Mouse (Mus musculus): ENCODE measurements around the gene Pigs.

- no peak for TF ChIP-seq POLR2A (IDR thresholded peaks at IDR 0.05; ENCODE audit: borderline replicate concordance, low read depth, low read length)
- peak; percentile 98 for TF ChIP-seq CTCF (IDR thresholded peaks at IDR 0.05; ENCODE audit: low read depth, low read length)
These were observed 30.3 kb downstream of the Pigs start for GRCm38 (mm10) chr11:78358330-78359007.

Data from bone marrow macrophage, adult 2 months (primary cell).